Mouse (Mus musculus): ENCODE results near the gene Ydjc.
"Not testable (repeated sequence)": the region's sequence is repeated elsewhere in the genome, so short reads cannot be mapped to it uniquely, and the experiment has no call there.

Gene Ydjc

DNA sequence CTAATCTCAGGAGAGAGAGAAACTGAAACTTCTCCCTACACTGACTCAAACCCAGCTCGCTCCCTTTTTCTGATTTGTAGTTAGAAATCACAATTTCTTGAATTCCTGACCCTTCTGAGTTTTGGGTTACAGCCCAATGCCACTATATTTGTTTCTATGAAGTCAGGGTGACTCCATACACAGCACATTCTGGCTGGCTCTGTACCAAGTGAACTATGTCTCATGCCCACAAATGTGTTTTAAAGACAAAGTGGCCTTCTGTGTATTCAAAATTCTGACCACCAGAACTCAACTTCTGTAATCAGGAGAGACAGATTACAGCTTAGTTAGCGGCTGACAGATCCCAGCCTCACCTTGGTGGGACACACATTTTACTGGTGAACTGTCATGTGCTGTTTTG lies 9.9 kb downstream of the Ydjc start:
- DNase-seq (ENCODE audit: low spot score): no peak

DNA sequence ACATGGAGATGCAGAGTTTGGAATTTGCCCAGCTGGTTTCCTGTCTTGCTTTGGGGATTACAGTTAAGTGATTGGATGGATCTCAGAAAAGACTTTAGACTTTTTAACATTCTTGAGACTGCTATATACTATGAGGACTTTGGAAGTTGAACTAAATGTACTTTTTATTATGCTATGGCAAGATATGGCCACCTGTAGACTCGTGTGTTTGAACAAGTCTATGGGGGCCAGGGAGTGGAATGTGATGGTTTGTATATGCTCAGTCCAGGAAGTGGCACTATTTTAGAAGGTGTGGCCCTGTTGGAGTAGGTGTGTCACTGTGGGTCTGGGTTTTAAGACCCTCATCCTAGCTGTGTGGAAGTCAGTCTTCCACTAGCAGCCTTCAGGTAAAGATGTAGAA lies 21.1 kb downstream of the Ydjc start:
- not testable (repeated sequence) for DNase-seq (ENCODE audit: low spot score)

GRCm38 (mm10) chr16:17167179-17167578 lies 22.8 kb downstream of the Ydjc start:
- no peak for DNase-seq (ENCODE audit: low spot score)

DNA sequence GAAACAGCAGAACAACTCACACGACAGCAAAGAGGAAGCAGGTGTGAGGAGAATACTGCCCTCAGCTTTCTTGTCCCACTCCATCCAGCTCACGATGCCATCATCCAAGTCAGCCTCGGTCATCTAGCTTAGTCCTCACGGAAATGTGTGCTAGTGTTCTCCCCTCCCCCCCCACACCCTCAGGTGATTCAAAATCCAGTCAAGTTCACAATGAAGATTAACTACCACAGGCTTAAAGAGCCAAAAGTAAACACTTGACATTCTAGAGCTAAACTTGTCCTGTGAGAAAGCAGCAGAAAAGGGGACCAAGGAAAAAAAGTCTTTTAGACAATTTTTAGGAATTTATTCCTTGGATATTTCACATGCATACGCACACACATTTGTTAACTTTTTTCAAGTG lies 23.6 kb downstream of the Ydjc start:
- no peak for DNase-seq (ENCODE audit: low spot score)

DNA sequence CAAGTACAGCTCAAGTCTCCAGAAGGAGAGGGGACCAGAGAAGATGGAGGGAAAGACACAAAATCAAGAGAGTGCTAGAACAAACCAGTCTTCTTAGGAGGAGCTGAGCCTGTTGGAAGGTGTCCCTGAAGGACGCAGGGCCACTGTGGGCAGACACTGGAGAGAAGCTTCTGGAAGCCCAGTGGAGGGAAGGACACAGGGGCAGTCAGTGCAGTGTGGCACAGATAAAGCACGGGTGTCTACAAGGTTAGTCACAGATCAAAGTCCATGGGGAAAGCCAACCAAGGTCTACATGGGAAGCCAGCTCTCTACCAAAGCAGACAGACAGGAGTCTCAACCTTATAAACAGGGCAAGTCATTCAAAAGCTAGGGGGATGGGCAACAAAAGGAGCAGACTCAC lies 31.3 kb downstream of the Ydjc start:
- no peak for DNase-seq (ENCODE audit: low spot score)

GRCm38 (mm10) chr16:17177623-17178170 lies 33.3 kb downstream of the Ydjc start:
- no peak for DNase-seq (ENCODE audit: low spot score)

- DNase-seq (ENCODE audit: low spot score): peak; percentile 6
Measured at GRCm38 (mm10) chr16:17179706-17180105, 35.3 kb downstream of the Ydjc start.

GRCm38 (mm10) chr16:17181382-17181781 lies 37.0 kb downstream of the Ydjc start:
- DNase-seq (ENCODE audit: low spot score): no peak

DNA sequence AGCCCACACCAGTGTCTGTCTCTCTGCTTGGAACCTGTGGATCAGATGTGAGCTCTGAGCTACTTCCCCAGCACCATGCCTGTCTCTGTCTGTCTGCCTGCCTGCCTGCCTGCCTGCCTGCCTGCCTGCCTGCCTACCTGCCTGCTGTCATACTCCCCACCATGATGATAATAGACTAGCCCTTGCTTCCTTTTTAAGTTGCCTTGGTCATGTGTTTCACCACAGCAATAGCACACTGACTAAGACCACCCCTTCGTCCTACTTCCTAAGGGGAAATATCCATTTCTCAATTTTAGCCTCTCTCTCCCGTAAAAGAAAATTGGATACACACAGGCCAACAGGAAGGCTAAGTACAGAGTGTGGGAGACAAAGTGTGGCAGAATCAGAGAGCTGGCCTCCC lies 37.7 kb downstream of the Ydjc start:
- DNase-seq (ENCODE audit: low spot score): no peak

GRCm38 (mm10) chr16:17183003-17183402 lies 38.6 kb downstream of the Ydjc start:
- no peak for DNase-seq (ENCODE audit: low spot score)

DNA sequence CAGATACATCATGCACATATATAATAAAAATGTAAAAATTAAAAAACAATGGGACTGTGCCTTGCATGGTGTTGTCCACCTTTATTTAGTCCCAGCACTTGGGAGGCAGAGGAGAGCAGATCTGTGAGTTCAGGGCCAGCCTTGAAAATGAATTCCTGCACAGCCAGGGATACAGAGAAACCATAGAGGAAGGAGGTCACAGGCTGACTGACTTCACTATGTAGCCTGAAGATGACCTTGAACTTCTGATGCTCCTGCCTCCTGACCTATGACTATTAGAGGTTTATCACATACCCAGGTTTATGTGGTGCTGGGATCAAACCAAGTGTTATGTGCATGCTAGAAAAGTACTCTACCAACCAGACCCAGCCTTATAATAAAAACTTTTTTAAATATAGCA lies 41.1 kb downstream of the Ydjc start:
- no peak for DNase-seq (ENCODE audit: low spot score)

DNA sequence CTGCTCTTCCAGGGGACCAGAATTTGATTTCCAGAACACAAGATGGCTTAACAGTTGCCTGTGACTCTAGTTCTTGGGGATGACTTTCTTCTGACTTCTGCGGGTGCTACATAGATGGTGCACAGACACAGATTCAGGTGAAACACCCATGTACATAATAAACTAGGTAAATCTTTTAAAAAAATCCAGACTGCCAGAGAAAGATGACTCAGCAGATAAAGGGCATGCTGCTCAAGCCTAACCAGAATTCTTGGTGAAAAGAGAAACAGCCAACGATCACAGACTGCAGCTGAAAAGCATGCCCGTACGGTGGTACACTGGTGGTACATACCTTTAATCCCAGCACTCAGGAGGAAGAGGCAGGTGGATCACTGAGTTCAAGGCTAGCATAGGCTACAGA lies 49.4 kb downstream of the Ydjc start:
- no peak for DNase-seq (ENCODE audit: low spot score)

DNA sequence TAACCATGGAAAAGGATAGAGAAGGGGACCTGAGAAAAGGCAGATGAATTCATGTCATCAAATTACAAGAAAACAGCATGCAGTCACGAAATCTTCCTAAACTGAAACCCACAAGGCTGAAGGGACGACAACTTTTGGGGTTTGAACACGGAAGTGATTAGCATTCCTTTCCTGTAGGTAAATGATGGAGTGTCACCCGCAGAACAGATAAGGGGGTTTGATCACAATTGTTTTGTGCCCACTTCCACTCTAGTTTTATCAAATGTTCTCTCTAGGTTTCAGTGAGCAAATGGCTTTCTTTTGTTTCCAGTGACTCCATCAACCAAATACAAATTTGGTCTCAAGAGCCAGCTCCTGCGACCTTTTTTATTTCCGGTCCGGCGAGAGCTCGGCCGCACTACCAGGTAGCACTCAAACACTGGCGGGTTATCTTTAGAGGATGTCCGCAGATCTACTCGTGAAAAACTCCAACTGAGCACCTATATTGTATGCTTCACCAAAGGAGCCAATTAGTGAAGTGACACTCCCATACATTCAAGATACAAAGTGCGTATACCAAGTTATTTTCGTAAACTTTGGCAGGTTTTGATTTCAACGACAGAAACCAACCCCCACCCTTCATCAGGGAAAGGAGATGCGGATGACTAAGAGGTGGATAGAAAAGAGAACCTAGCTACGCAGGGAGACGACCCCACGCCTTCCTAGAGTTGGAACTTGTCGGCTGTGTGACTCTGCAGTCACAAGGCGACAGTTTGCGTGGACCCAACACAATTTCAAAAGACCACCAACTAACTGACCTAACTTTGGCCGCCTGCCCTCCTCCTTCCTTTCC lies 55.9 kb downstream of the Ydjc start:
- peak; percentile 22 for DNase-seq (ENCODE audit: low spot score)

DNA sequence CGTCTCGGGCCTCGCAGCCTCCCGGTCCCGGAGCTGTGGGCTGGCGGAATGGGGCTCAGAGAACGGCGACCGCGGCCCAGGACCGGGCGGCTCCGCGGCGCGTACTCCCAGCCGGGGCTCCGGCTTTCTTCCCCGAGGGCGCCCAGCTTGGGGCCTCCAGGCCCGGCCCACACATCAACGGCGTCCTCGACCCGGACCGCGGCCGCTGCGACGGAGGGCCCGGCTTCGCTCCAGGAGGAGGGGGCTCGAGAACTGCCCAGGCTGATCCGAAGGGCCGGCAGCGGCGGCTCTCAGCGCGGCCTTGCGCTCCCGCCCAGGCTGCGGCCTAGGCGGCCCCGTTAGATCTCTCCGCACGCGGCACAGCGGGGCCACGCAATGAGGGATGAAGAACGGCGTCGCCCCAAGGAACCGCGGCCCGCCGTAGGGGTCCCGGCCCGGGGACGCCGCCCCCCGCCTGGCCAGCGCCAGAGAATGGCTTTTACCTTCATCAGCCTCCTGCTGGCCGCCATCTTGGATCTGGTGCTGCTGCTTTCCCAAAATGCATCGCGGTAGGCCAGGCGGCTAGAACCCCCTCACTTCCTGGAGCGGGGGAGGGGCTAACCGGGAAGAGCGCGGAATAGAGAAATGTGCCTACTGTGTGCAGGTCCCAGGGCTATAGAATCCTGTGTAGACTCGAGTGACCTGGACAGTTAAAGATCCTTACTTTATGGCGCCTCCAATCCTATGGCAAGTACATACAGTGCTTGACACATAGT lies 56.7 kb downstream of the Ydjc start:
- DNase-seq (ENCODE audit: low spot score): peak; percentile 79

GRCm38 (mm10) chr16:17201977-17202376 lies 57.6 kb downstream of the Ydjc start:
- no peak for DNase-seq (ENCODE audit: low spot score)

DNA sequence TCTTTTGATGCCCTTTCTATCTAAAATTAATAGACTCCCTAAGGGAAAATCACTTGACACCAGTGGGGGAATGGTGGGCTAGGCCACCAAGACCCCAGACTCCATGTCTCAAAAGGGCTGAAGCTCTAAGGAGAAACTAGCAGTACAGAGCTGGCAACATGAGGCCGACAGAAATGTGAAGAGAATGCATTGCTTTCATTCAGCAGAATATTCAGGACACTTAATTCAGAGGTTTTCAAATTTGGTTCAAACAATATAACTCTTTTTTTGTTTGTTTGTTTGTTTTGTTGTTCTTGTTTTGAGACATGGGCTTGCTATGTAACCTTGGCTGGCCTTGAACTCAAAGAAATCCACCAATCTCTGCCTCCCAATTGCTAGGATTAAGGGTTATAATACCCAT lies 58.1 kb downstream of the Ydjc start, which contains the start of gene Ube2l3:
Ube2l3 (minus strand) TSS at position 101 of the 400 bp plus-strand sequence.
- DNase-seq (ENCODE audit: low spot score): no peak

DNA sequence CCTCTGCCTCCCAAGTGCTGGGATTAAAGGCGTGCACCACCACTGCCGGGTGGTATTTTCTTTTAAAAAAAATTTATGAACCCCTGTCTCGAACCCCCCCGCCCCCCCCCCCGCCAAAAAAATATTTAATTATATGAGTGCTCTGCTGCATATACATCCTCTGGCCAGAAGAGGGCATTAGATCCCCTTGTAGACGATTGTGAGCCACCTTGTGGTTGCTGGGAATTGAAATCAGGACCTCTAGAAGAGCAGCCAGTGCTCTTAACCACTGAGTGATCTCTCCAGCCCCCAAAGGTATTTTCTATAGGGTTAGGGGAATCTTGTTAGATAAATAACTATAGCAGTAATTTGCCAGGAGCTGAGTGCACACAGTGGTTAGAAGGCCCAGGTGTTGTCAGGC lies 60.6 kb downstream of the Ydjc start:
- peak; percentile 64 for DNase-seq (ENCODE audit: low spot score)

DNA sequence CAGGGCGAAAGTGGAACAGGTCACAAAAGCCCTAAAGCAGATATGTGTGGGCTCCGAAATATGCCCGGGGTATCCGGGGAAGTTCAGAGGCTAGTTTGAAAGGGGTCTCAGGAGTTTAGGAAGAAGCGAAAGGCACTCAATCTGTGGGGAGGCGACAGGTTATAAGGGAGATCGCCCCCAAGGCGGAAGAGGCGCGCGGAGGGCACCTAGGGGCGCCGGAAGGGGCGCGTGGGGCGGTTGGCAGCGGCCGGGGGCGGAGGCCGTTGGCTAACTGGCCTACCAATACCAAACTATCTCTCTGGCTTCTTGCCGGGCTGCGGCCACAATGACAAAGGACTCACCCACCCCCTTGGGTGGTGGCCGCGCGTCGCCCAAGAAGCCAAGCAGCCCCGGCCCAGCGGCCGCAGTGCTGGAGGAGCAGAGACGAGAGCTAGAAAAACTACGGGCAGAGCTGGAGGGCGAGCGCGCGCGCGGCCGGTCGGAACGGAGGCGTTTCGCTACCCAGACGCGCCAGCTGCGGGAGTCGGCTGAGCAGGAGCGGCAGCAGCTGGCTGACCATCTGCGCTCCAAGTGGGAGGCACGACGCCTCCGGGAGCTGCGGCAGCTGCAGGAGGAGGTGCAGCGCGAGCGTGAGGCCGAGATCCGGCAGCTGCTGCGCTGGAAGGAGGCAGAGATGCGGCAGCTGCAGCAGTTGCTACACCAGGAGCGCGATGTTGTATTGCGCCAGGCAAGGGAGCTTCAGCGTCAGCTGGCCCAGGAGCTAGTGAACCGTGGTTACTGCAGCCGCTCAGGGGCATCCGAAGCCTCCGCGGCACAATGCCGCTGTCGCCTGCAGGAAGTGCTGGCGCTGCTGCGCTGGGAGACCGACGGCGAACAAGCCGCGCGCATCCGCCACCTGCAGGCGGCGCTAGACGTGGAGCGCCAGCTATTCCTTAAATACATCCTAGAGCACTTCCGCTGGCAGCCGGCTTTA lies 64.3 kb downstream of the Ydjc start, which contains the start of gene Rimbp3:
Rimbp3 (plus strand) TSS at position 215 of the 973 bp plus-strand sequence.
- DNase-seq (ENCODE audit: low spot score): peak; percentile 72

GRCm38 (mm10) chr16:17209404-17209960 lies 65.1 kb downstream of the Ydjc start:
- no peak for DNase-seq (ENCODE audit: low spot score)

All from T-cell, adult 2 months (primary cell).